Mouse (Mus musculus): ENCODE measurements around the gene Slc23a4.

Gene Slc23a4

DNA sequence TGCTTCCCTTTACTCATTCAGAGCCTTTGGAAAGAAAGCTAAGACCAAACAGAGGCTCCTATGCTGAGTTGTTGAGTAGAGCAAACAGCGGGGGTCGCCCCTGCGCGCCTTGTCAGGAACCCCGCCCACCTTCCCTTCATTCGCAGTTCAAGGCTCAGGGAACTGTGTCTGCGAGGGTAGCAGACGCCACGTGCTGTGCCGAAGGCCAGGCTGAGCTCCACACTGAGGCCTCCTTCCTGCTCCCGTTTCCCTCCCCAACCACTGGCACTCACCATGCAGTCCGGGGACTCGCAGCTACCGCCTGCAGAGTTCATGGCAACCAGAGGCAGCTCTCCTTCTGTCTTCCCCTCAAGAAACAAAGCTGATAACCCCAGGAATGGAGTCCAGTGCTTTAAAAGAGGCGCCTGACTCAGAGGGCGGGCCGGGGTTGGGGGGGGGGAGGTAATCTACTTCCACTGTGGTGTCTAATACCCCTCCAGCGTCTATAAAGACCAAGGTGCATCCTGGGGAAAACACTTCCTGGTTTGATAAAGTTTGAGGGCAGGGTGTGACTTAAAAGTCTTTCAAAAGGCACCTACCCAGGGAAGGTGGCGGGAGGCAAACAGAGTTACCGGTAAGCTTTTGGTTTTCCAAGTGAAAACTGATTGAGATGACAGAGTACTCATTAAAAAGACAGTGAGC is at the start of gene Slc23a4:
Gene Slc23a4, minus strand, starts transcription at position 324 of the 681 bp plus-strand sequence.
- DNase-seq (ENCODE audit: low spot score): no peak

- no peak for DNase-seq (ENCODE audit: low spot score)
Observed at GRCm38 (mm10) chr6:35033341-35033740, 45.1 kb upstream of the Slc23a4 start.

DNA sequence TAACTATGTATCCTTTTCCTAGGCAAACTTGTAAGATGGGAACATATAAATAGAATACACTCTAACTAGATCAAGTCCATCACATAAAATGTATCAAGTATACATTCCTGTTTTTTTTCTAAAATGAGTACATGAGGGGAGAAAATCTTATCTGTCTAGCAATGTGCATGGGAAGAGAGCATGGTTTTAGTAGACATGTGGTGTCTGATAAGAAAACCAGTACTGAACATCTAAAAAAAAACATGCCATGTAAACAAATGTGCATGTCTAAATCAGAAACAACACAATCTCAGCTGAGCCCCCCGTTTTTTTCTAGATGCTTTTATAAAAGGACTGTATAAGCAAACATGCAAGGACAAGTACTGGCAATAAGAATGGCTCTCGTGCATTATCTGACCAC is 44.5 kb upstream of the Slc23a4 start:
- DNase-seq (ENCODE audit: low spot score): no peak

- DNase-seq (ENCODE audit: low spot score): no peak
Observed at GRCm38 (mm10) chr6:35030811-35031210, 42.6 kb upstream of the Slc23a4 start.

DNA sequence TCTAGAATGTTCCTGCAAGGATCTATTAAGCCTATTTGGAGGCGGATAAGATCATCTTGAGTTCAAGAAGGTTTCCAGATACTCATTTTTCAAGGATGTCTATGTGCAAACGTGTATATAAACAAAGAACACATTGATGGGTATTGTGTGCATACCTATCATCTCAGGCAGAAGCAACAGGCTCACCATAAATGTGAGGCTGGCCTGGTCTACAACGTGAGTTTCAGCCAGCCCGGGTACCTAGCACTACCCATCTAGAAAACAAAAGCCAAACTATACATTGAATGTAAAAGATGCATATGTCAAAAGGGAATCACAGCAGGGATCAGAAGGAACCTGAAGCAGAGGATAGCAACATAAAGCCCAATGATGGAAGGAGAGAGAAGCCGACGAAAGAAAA is 42.0 kb upstream of the Slc23a4 start:
- no peak for DNase-seq (ENCODE audit: low spot score)

GRCm38 (mm10) chr6:35028023-35028422 is 39.8 kb upstream of the Slc23a4 start:
- DNase-seq (ENCODE audit: low spot score): no peak

DNA sequence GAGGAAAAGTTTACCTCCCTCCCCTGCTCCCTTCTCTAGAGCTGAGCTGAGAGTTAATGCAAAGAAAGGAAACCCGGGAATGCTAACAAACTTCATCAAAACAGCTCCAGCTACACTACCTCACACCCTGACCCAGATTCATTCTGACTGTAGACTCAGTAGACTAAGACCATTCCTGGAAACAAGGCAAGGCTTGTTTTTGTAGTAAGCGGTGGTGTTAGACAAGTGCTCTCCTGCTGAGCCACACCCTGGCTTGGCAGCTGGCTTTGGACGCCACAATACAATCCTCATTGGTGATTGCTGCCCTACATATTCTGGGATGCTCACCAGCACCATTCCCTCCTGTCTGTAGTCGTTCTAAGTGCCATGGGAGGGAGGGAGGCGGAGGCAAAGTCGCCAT is 39.1 kb upstream of the Slc23a4 start:
- no peak for DNase-seq (ENCODE audit: low spot score)

DNA sequence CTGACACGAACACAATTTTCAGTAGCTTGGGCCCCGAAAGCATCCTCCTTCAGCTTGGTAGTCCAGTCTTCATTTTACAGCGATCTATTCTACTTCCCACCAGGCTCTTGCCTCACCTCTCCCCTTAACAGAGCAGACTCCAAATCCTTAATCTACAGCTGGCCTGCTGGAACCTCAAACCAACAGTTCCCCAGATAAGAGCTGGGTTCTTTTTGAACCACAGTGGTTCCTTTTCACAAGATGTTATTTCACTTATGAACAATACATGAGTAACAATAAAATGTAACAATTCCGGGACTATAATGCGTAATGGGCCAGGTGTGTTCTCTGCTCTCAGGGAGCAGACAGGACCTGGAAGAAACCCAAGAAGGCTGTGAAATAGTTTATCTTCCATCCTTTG is 28.4 kb upstream of the Slc23a4 start:
- no peak for DNase-seq (ENCODE audit: low spot score)

- DNase-seq (ENCODE audit: low spot score): no peak
Observed at GRCm38 (mm10) chr6:35011953-35012352, 23.7 kb upstream of the Slc23a4 start.

- DNase-seq (ENCODE audit: low spot score): no peak
Observed at GRCm38 (mm10) chr6:35010705-35011104, 22.5 kb upstream of the Slc23a4 start.

DNA sequence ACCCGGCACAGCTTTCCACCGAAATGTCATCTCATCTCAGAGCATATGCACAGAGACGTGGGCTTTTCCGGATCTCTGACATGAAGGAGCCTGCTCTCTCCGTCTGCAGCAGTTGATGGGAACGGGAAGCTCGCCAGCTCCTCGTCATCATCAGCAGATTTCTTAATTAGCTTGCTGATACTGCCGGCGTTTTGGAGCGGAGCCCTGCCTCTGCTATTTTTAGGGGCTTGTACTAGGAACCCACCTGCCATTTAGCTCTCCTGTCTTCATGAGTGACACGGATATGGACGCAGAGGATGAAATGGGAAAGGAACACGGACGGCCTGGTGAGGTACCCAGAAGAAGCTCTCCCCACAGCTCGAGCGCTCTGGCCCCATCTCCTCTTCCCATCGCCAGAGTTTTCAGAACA is 14.1 kb upstream of the Slc23a4 start:
- DNase-seq (ENCODE audit: low spot score): no peak

DNA sequence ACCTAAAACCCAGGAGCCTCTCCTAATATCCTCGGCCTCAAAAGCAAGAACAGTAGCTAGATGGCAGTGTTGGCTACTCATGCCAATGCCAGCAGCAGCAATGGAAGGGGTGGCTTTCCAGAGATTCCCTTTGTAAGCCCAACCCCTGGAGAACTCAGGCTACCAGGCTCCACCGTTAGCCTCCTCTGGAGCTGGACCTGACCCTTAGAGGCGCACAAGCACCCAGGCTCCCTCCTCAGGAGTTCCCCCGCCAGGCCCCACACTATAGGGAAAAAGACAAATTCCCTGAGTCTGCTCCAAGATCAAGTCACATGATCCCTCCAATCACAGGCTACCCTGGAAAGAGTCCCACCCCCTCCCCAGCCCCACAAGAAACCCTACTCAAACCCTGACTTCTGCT is 10.9 kb upstream of the Slc23a4 start:
- DNase-seq (ENCODE audit: low spot score): no peak

DNA sequence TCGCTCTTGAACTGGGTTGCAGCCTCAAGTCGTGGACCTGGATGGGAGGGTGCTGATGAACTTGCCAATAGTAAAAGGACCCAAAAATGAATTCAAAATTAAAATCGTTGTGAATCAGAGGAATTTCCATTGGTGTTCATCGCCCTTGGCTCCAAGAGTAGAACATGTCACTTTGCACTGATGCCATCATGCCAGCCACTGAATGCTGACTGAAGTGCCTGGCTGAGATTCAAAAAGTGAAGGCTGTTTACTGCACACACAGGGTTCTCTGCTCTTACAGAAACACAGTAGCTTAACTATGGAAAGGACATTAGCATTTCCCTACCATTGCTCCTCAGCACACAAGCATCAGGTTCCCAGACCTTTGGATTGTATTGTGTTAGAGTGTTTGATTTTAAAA is 8.3 kb upstream of the Slc23a4 start:
- no peak for DNase-seq (ENCODE audit: low spot score)

- peak; percentile 82 for DNase-seq (ENCODE audit: low spot score)
Observed at GRCm38 (mm10) chr6:34995265-34995681, 7.1 kb upstream of the Slc23a4 start.

DNA sequence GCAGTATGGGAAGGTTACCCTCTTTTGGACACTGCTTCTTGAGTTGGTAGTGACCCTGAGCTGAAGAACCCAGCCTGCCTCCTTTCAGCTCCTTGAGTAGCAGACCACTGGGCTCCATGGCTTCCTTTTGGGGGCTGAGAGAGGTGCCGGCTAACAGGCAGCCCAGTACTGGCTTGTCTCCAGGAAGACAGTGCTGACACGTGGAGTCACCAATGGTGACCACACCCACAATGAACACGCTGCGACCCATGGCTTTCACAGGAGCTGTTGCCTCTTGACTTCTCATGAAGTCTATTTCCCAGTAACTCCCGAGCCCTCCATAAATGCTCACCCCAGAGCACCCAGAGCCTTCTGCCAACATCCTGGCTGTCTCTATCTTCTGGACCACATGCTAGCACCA is 6.5 kb upstream of the Slc23a4 start:
- DNase-seq (ENCODE audit: low spot score): no peak

DNA sequence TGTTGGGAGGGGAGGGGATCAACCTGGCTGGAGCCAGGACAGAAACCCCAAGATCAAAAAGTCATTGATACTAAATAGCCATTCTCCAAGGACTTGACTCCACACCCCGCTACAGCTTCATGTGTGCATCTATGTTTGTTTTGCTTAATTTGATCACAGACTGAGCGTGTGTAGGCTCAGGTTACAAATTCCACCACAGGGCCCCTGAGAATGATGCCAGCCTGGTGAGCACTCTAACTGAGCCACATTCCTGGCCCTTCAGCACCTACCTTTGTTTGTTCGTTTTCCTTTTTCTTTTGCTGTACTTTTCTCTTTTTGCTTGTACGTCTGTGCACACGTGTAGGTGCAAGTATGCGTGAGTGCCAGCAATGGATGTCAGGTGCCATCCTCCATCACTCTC is 1.1 kb upstream of the Slc23a4 start:
- DNase-seq (ENCODE audit: low spot score): no peak

- no peak for DNase-seq (ENCODE audit: low spot score)
Observed at GRCm38 (mm10) chr6:34987085-34987645, 1.0 kb downstream of the Slc23a4 start.

DNA sequence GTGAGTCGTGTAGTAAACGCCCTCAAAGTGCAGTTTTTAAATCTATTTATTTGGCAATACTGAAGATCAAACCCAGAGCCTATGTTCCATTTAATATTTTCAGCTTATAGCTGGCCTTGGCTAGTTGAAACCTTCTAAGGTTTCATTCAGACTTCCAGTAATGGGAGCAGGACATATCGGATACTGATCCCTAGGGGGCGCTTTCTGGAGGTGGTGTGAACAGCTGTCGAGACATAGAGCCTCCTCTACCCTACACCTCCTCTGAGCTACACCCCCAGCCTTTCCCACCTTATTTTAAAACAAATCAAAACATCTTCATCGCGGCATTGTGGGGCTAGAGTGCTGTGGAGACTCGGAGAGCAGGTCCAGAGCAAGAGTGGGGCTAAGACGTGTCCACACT is 7.5 kb downstream of the Slc23a4 start:
- no peak for DNase-seq (ENCODE audit: low spot score)

DNA sequence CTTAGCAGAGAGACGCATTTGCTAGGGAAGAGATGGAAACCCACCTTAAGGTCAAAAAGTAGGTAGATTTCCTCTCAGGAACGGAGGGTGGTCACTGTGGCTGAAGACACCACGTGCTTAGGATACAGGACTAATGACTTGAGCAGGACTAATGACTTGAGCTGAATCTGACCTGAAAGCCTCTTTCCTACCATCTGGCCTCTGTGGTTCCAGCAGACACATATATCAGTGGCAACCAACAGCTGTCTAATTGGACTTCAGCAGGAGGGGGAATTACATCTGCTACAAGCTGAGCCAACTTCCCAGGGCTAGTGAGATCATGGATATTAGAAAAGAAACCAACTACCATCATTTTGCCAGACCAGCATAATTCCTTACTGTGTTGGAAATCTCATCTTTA is 8.9 kb downstream of the Slc23a4 start:
- no peak for DNase-seq (ENCODE audit: low spot score)

GRCm38 (mm10) chr6:34971181-34971580 is 17.0 kb downstream of the Slc23a4 start:
- no peak for DNase-seq (ENCODE audit: low spot score)

DNA sequence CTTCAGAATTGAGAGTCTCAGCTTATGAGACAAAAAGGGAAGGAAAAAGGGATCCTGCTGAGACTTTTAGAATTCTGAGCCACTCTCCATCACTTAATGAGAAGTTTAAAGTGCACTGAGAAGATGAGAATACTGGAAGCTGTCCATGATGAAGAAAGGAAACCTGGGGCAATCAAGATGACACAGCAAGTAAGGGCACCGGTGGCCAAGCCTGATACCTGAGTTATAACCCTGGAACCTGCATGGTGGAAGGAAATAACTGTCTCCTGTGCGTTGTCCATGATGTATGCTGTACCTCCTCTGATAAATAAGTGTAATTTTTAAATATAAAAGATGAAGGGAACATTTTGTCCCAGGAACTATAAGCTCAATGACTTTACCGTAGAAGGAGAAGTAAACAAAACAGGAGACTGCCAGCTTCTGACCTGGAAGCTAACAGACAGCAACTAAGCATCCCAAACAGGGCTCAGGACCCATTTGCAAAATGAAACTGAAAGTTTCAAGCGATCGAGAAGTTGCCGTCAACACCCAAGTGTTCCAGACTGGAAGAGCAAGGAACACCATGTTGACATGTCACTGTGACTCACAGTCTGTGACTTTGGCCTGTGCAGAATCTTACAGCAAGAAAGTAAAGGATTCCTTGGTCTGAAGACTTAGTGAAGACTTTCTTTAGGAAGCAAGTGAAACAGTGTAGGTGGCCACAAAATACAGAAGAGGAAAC is 22.2 kb downstream of the Slc23a4 start:
- no peak for DNase-seq (ENCODE audit: low spot score)

- DNase-seq (ENCODE audit: low spot score): no peak
Observed at GRCm38 (mm10) chr6:34964550-34964949, 23.7 kb downstream of the Slc23a4 start.

- no peak for DNase-seq (ENCODE audit: low spot score)
Observed at GRCm38 (mm10) chr6:34959131-34959530, 29.1 kb downstream of the Slc23a4 start.

DNA sequence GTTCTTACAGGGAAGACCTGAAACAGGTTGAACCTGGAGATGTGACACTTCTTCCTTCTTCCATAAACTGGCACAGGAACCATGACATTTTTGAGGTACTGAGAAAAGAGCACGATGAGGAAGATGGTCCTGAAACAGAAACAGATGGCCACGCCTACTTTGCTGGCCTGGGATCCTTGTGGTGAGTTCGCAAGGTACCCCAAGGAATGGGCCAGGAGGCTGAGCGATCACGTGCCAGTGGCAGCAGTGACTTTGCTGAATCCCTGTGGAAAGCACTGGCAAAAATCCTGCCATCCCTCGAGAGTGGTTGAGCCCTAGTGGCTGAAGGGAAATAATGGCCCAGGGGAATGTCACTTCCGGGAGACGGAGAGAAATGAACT is 32.4 kb downstream of the Slc23a4 start:
- no peak for DNase-seq (ENCODE audit: low spot score)
